Mouse (Mus musculus): ENCODE results near the gene Pogz. TPM values are rescaled to one million over a fixed set of nuclear protein-coding genes. Genes with fewer than 3 reads are reported as not detected.
"Not testable (repeated sequence)": the region's sequence is repeated elsewhere in the genome, so short reads cannot be mapped to it uniquely, and the experiment has no call there.

Gene Pogz
- polyA plus RNA-seq, 1 experiment from 2014 or later, result 5.3 TPM

- Histone ChIP-seq H3K36me3 (no peaks in the 10 kb centered on the region), H3K4me1 (peaks cover 57% of the 10 kb centered on the region), H3K9me3 (replicated peaks) (no peaks in the 10 kb centered on the region), H3K27me3 (replicated peaks) (peaks cover 13% of the 10 kb centered on the region; the same call in 1 of the 2 replicates), H3K4me3 (no peak overlapping the region), H3K4me2 (no peak overlapping the region), H3K9ac (no peak overlapping the region), H3K27ac (no peak overlapping the region)
- ATAC-seq, result no peak
- 62% methylated on average over 3 of the region's 3 CpGs for WGBS (ENCODE audit: insufficient replicate concordance)
Measured at GRCm38 (mm10) chr3:94921104-94921503, 83.7 kb downstream of the Pogz start.

- Histone ChIP-seq H3K4me1 (peaks cover 66% of the 10 kb centered on the region), H3K27ac (no peak overlapping the region), H3K36me3 (no peaks in the 10 kb centered on the region), H3K4me3 (no peak overlapping the region), H3K27me3 (replicated peaks) (peaks cover 9% of the 10 kb centered on the region; the same call in 1 of the 2 replicates), H3K9me3 (replicated peaks) (no peaks in the 10 kb centered on the region), H3K4me2 (no peak overlapping the region), H3K9ac (no peak overlapping the region)
- WGBS (ENCODE audit: insufficient replicate concordance), result 59% methylated on average over 3 of the region's 3 CpGs
- no peak for ATAC-seq
Measured at GRCm38 (mm10) chr3:94922333-94922732, 85.0 kb downstream of the Pogz start.

- no peak overlapping the region for H3K4me2 ChIP-seq
- WGBS (ENCODE audit: insufficient replicate concordance), result 33% methylated on average over 8 of the region's 8 CpGs
- no peak for ATAC-seq
Measured at GRCm38 (mm10) chr3:94924688-94925087, 87.3 kb downstream of the Pogz start.

GRCm38 (mm10) chr3:94926301-94926736, 89.0 kb downstream of the Pogz start:
- H3K9me3 ChIP-seq (replicated peaks), result not testable (repeated sequence)
- peak; percentile 95 for ATAC-seq
- 13% methylated on average over 4 of the region's 4 CpGs for WGBS (ENCODE audit: insufficient replicate concordance)

More at GRCm38 (mm10) chr3:94924688-94925087, 87.3 kb downstream of the Pogz start:
- H3K4me1 ChIP-seq, result peaks cover 54% of the 10 kb centered on the region
- H3K4me3 ChIP-seq, result no peak overlapping the region
- peak overlapping the region; percentile 3; the same call in 1 of the 2 replicates for H3K9ac ChIP-seq
- H3K27me3 ChIP-seq (replicated peaks), result peaks cover 9% of the 10 kb centered on the region; the same call in 1 of the 2 replicates
- H3K36me3 ChIP-seq, result no peaks in the 10 kb centered on the region
- H3K9me3 ChIP-seq (replicated peaks), result no peaks in the 10 kb centered on the region
- H3K27ac ChIP-seq, result no peak overlapping the region

GRCm38 (mm10) chr3:94928979-94929378, 91.6 kb downstream of the Pogz start:
- not testable (repeated sequence) for H3K4me3 ChIP-seq; H3K36me3 ChIP-seq; ATAC-seq; H3K27ac ChIP-seq; H3K27me3 ChIP-seq (replicated peaks); H3K9me3 ChIP-seq (replicated peaks); H3K4me2 ChIP-seq; H3K9ac ChIP-seq
- WGBS (ENCODE audit: insufficient replicate concordance), result 80% methylated on average over 4 of the region's 4 CpGs
- peaks cover 78% of the 10 kb centered on the region for H3K4me1 ChIP-seq

More at GRCm38 (mm10) chr3:94926301-94926736, 89.0 kb downstream of the Pogz start:
- H3K27me3 ChIP-seq (replicated peaks); H3K36me3 ChIP-seq; H3K4me3 ChIP-seq; H3K9ac ChIP-seq: not testable (repeated sequence)
- H3K4me2 ChIP-seq, result peak overlapping the region; percentile 39
- H3K4me1 ChIP-seq, result peaks cover 57% of the 10 kb centered on the region
- peak overlapping the region; percentile 72 for H3K27ac ChIP-seq

GRCm38 (mm10) chr3:94930386-94931266, 93.3 kb downstream of the Pogz start:
- H3K4me3 ChIP-seq; ATAC-seq; H3K36me3 ChIP-seq; H3K4me2 ChIP-seq; H3K27me3 ChIP-seq (replicated peaks); H3K9me3 ChIP-seq (replicated peaks): not testable (repeated sequence)
- Histone ChIP-seq H3K9ac (0 out of 2 replicates have a peak overlapping the region, but pooled peaks have one; percentile 17), H3K4me1 (peaks cover 77% of the 10 kb centered on the region), H3K27ac (peak overlapping the region; percentile 71)
- 55% methylated on average over 7 of the region's 7 CpGs for WGBS (ENCODE audit: insufficient replicate concordance)

- H3K27me3 ChIP-seq (replicated peaks); H3K4me2 ChIP-seq; H3K9me3 ChIP-seq (replicated peaks); H3K36me3 ChIP-seq; H3K4me3 ChIP-seq: not testable (repeated sequence)
- peaks cover 78% of the 10 kb centered on the region for H3K4me1 ChIP-seq
- H3K9ac ChIP-seq, result 0 out of 2 replicates have a peak overlapping the region, but pooled peaks have one; percentile 2
- H3K27ac ChIP-seq, result peak overlapping the region; percentile 85
- peak; percentile 53 for ATAC-seq
- 41% methylated on average over 10 of the region's 10 CpGs for WGBS (ENCODE audit: insufficient replicate concordance)
Measured at GRCm38 (mm10) chr3:94931427-94932082, 94.2 kb downstream of the Pogz start.

Other genes starting within 250 kb of the Pogz start
- gene Gm10972, start 194.5 kb upstream of the Pogz start, polyA plus RNA-seq (2016; fragmentation: Nextera tagmentation; extraction: Ambion mirVana), result not detected in 2 replicates
- 5.4 and 7.5 TPM in 2 replicates for gene Tuft1, start 178.7 kb upstream of the Pogz start, polyA plus RNA-seq (2016; fragmentation: Nextera tagmentation; extraction: Ambion mirVana)
- 3.0 and 3.3 TPM in 2 replicates for gene Selenbp2, start 144.0 kb upstream of the Pogz start, polyA plus RNA-seq (2016; fragmentation: Nextera tagmentation; extraction: Ambion mirVana)
- 8.7 and 9.2 TPM in 2 replicates for gene Cgn, start 51.1 kb upstream of the Pogz start, polyA plus RNA-seq (2016; fragmentation: Nextera tagmentation; extraction: Ambion mirVana)
- gene Psmb4, start 49.4 kb downstream of the Pogz start, polyA plus RNA-seq (2016; fragmentation: Nextera tagmentation; extraction: Ambion mirVana), result 207 and 214 TPM in 2 replicates
- gene Selenbp1, start 95.5 kb downstream of the Pogz start, polyA plus RNA-seq (2016; fragmentation: Nextera tagmentation; extraction: Ambion mirVana), result 53.9 and 54.0 TPM in 2 replicates
- 2.6 and 3.6 TPM in 2 replicates for gene Rfx5, start 116.5 kb downstream of the Pogz start, polyA plus RNA-seq (2016; fragmentation: Nextera tagmentation; extraction: Ambion mirVana)
- gene Pi4kb, start 137.2 kb downstream of the Pogz start, polyA plus RNA-seq (2016; fragmentation: Nextera tagmentation; extraction: Ambion mirVana), result 12.6 and 13.1 TPM in 2 replicates
- gene Zfp687, start 177.9 kb downstream of the Pogz start, polyA plus RNA-seq (2016; fragmentation: Nextera tagmentation; extraction: Ambion mirVana), result 12.6 and 14.4 TPM in 2 replicates
- 216 and 229 TPM in 2 replicates for gene Psmd4, start 205.0 kb downstream of the Pogz start, polyA plus RNA-seq (2016; fragmentation: Nextera tagmentation; extraction: Ambion mirVana)

Measured in liver, embryonic 12.5 days (tissue).